ENCODE assay signal across 8 mouse cellular contexts in genomic region chr7:44385720-44386119, GRCm38 (mm10). TPM values are rescaled to one million over a fixed set of nuclear protein-coding genes. Genes with fewer than 3 reads are reported as not detected.
DNase-seq lines count a peak whose midpoint lies in the region; ATAC-seq and TF ChIP-seq lines count a peak whose summit lies in the region.

TSS of gene 1700008O03Rik (minus strand) at chr7:44385820.

- DNase-seq in kidney, postnatal 0 days (ENCODE audit: low spot score) = no peak
- DNase-seq in kidney, postnatal 25 days = no peak
- no peak for DNase-seq in hindbrain, postnatal 0 days (ENCODE audit: low spot score)
- DNase-seq in midbrain, postnatal 0 days (ENCODE audit: low spot score) = no peak
- no peak for DNase-seq in adrenal gland, adult 18-20 months (ENCODE audit: low spot score in 2 of 2)
- no peak for DNase-seq in urinary bladder, postnatal 36 days (ENCODE audit: low spot score in 2 of 2)

- ATAC-seq in kidney, postnatal 0 days (replicated peaks; ENCODE audit: low FRiP score, low read depth) = no peak
- no peak for ATAC-seq in embryonic facial prominence, embryonic 13.5 days (ENCODE audit: insufficient number of reproducible peaks, insufficient read depth, low FRiP score, low TSS enrichment, low read depth)
- no peak for ATAC-seq in hindbrain, postnatal 0 days
- no peak for ATAC-seq in midbrain, postnatal 0 days (ENCODE audit: low FRiP score)
- no peak for ATAC-seq in erythroid progenitor cell, adult 5-6 weeks (replicated peaks; ENCODE audit: low FRiP score, poor library complexity, severe bottlenecking)

- H3K9ac ChIP-seq in kidney, postnatal 0 days (ENCODE audit: low read depth, low read length) = peak within 1 kb of the TSS; percentile 36; the same call in 1 of the 2 replicates
- peak within 1 kb of the TSS; percentile 66 for H3K9ac ChIP-seq in embryonic facial prominence, embryonic 13.5 days
- H3K9ac ChIP-seq in hindbrain, postnatal 0 days (replicated peaks; ENCODE audit: low read length) = peak within 1 kb of the TSS; percentile 72
- peak within 1 kb of the TSS; percentile 85 for H3K9ac ChIP-seq in midbrain, postnatal 0 days (replicated peaks; ENCODE audit: low read length, poor library complexity, severe bottlenecking)

- TF ChIP-seq CTCF in kidney, postnatal 0 days (IDR thresholded peaks at IDR 0.05; ENCODE audit: low read depth) = no peak
- no peak for TF ChIP-seq CTCF in hindbrain, postnatal 0 days (IDR thresholded peaks at IDR 0.05; ENCODE audit: low read depth)
- TF ChIP-seq CTCF in midbrain, postnatal 0 days (IDR thresholded peaks at IDR 0.05) = no peak

- no peak within 1 kb of the TSS for H3K27ac ChIP-seq in kidney, postnatal 0 days
- H3K27ac ChIP-seq in embryonic facial prominence, embryonic 13.5 days = no peak within 1 kb of the TSS
- peak within 1 kb of the TSS; percentile 83 for H3K27ac ChIP-seq in hindbrain, postnatal 0 days
- H3K27ac ChIP-seq in midbrain, postnatal 0 days (ENCODE audit: low read depth, low read length) = peak within 1 kb of the TSS; percentile 51

- 77% methylated on average over 12 of the region's 12 CpGs for WGBS in kidney, postnatal 0 days
- WGBS in embryonic facial prominence, embryonic 13.5 days = 71% methylated on average over 12 of the region's 12 CpGs
- 79% methylated on average over 12 of the region's 12 CpGs for WGBS in hindbrain, postnatal 0 days
- 84% methylated on average over 12 of the region's 12 CpGs for WGBS in midbrain, postnatal 0 days

- no peaks in the 10 kb centered on the region for H3K9me3 ChIP-seq in kidney, postnatal 0 days (replicated peaks; ENCODE audit: low read length)
- H3K9me3 ChIP-seq in embryonic facial prominence, embryonic 13.5 days = no peaks in the 10 kb centered on the region
- no peaks in the 10 kb centered on the region for H3K9me3 ChIP-seq in hindbrain, postnatal 0 days (ENCODE audit: low read length)
- H3K9me3 ChIP-seq in midbrain, postnatal 0 days (ENCODE audit: low read length) = no peaks in the 10 kb centered on the region

- no peaks in the 10 kb centered on the region for H3K27me3 ChIP-seq in kidney, postnatal 0 days (ENCODE audit: insufficient read depth, low read length)
- H3K27me3 ChIP-seq in embryonic facial prominence, embryonic 13.5 days = peaks cover 32% of the 10 kb centered on the region
- H3K27me3 ChIP-seq in hindbrain, postnatal 0 days (ENCODE audit: insufficient read depth, low read length) = no peaks in the 10 kb centered on the region
- H3K27me3 ChIP-seq in midbrain, postnatal 0 days (ENCODE audit: insufficient read depth, low read length) = no peaks in the 10 kb centered on the region

- peak within 1 kb of the TSS; percentile 94 for H3K4me2 ChIP-seq in kidney, postnatal 0 days (ENCODE audit: low read length)
- H3K4me2 ChIP-seq in embryonic facial prominence, embryonic 13.5 days = peak within 1 kb of the TSS; percentile 96
- H3K4me2 ChIP-seq in hindbrain, postnatal 0 days (ENCODE audit: low read depth, low read length) = peak within 1 kb of the TSS; percentile 94
- H3K4me2 ChIP-seq in midbrain, postnatal 0 days (ENCODE audit: low read depth, low read length, poor library complexity, severe bottlenecking) = peak within 1 kb of the TSS; percentile 87

- H3K4me1 ChIP-seq in kidney, postnatal 0 days (replicated peaks; ENCODE audit: insufficient read depth, low read length) = no peaks in the 10 kb centered on the region
- H3K4me1 ChIP-seq in embryonic facial prominence, embryonic 13.5 days = peaks cover 3% of the 10 kb centered on the region; the same call in 1 of the 2 replicates
- H3K4me1 ChIP-seq in hindbrain, postnatal 0 days (ENCODE audit: insufficient read depth, low read length) = no peaks in the 10 kb centered on the region
- H3K4me1 ChIP-seq in midbrain, postnatal 0 days (ENCODE audit: insufficient read depth, low read length) = 0 out of 2 replicates have a peak, but pooled peaks cover 9% of the 10 kb centered on the region

- H3K36me3 ChIP-seq in kidney, postnatal 0 days (ENCODE audit: insufficient read depth, low read length) = no peaks in the 10 kb centered on the region
- H3K36me3 ChIP-seq in embryonic facial prominence, embryonic 13.5 days = no peaks in the 10 kb centered on the region
- no peaks in the 10 kb centered on the region for H3K36me3 ChIP-seq in hindbrain, postnatal 0 days (ENCODE audit: insufficient read depth, low read length)
- no peaks in the 10 kb centered on the region for H3K36me3 ChIP-seq in midbrain, postnatal 0 days (ENCODE audit: insufficient read depth, low read length)

- H3K4me3 ChIP-seq in kidney, postnatal 0 days (replicated peaks; ENCODE audit: low read depth, low read length) = peak within 1 kb of the TSS; percentile 46
- peak within 1 kb of the TSS; percentile 53 for H3K4me3 ChIP-seq in embryonic facial prominence, embryonic 13.5 days
- peak within 1 kb of the TSS; percentile 59 for H3K4me3 ChIP-seq in hindbrain, postnatal 0 days (ENCODE audit: low read length)
- H3K4me3 ChIP-seq in midbrain, postnatal 0 days (ENCODE audit: low read depth, low read length) = peak within 1 kb of the TSS; percentile 65

RNA-seq across cellular contexts. Expression of gene 1700008O03Rik, which starts in this region (rescaled TPM):
- polyA plus RNA-seq in kidney, postnatal 0 days (2015; fragmentation: Nextera tagmentation; extraction: Ambion mirVana) = 1.3 and 1.4 TPM in 2 replicates
- polyA plus RNA-seq in embryonic facial prominence, embryonic 13.5 days (2015; fragmentation: Nextera tagmentation; extraction: Ambion mirVana) = 0.19 and 1.4 TPM in 2 replicates
- total RNA-seq in hindbrain, postnatal 0 days (2014; rRNA removed) = 1.4 and 2.3 TPM in 2 replicates
- 3.3 and 3.6 TPM in 2 replicates for polyA plus RNA-seq in hindbrain, postnatal 0 days (2015; fragmentation: Nextera tagmentation; extraction: Ambion mirVana)
- total RNA-seq in midbrain, postnatal 0 days (2014; rRNA removed) = 0.38 and 1.4 TPM in 2 replicates
- polyA plus RNA-seq in midbrain, postnatal 0 days (2015; fragmentation: Nextera tagmentation; extraction: Ambion mirVana) = 3.8 and 5.2 TPM in 2 replicates
- total RNA-seq in adrenal gland, adult 18-20 months (2021) = 1 to 10 TPM in 1 of 2 experiments, under 1 TPM in 1; 0.86 to 1.0 TPM
- not detected in 2 replicates for total RNA-seq in erythroid progenitor cell, adult 5-6 weeks (2015; ENCODE audit: low replicate concordance)
- not detected in 2 replicates for total RNA-seq in erythroid progenitor cell, adult 5-6 weeks (2017; ENCODE audit: low replicate concordance)

Comparison
In these comparisons a context has a peak if more than half of its experiments do, and no peak if none do; other contexts are left out.
1. H3K27ac ChIP-seq: peak in hindbrain, postnatal 0 days (single experiment) and midbrain, postnatal 0 days (single experiment); none in kidney, postnatal 0 days (single experiment) and embryonic facial prominence, embryonic 13.5 days (single experiment).
2. Peak in every context shown above with its lines, with median percentiles within 50 percentile points of each other: H3K4me2 ChIP-seq, H3K4me3 ChIP-seq and H3K9ac ChIP-seq.